Mouse (Mus musculus): ENCODE data around the gene 1700080E11Rik. TPM values are rescaled to one million over a fixed set of nuclear protein-coding genes. Genes with fewer than 3 reads are reported as not detected.

1700080E11Rik gene
- polyA plus RNA-seq, 1 experiment from 2014 or later = not detected

- H3K9ac ChIP-seq = no peak overlapping the region
- no peak overlapping the region for H3K4me2 ChIP-seq
- no peak overlapping the region for H3K27ac ChIP-seq
- no peaks in the 10 kb centered on the region for H3K36me3 ChIP-seq
- no peaks in the 10 kb centered on the region for H3K27me3 ChIP-seq
- H3K4me3 ChIP-seq = no peak overlapping the region
- no peaks in the 10 kb centered on the region for H3K9me3 ChIP-seq (replicated peaks)
- 48% methylated on average over 15 of the region's 15 CpGs for WGBS
- ATAC-seq (replicated peaks; ENCODE audit: insufficient number of reproducible peaks, insufficient read depth, low FRiP score, low read depth) = no peak
- H3K4me1 ChIP-seq (replicated peaks) = no peaks in the 10 kb centered on the region
These were observed 43.9 kb downstream of the 1700080E11Rik start for GRCm38 (mm10) chr9:105100807-105101570.

Other genes starting within 250 kb of the 1700080E11Rik start
- 101 and 111 TPM in 2 replicates for gene Mrpl3, start 91.9 kb downstream of the 1700080E11Rik start, polyA plus RNA-seq (2015; fragmentation: Nextera tagmentation; extraction: Ambion mirVana)
- gene Nudt16, start 13.3 kb downstream of the 1700080E11Rik start, polyA plus RNA-seq (2015; fragmentation: Nextera tagmentation; extraction: Ambion mirVana) = 8.3 and 12.2 TPM in 2 replicates